In the genomic region with DNA sequence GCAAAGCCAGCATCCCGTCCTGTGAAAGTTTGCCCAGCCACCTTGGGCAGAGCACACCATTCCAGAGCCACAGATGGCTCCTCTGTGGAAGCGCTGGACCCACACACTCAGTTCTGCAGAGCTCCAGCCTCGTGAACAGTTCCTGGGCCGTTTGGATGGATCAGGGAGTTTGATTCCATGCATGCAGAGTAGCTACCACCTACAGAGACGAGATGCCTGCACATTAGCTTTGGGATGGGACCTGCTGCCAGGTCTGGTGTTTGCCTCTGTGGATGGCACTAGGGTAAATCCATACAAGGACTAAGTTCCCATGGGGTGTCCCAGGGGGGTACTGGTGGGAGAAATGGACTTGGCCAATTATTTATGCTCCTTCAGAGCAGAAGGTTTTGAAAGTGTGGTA, we compare ENCODE assay signal across 7 mouse cellular contexts.
DNase-seq lines count a peak whose midpoint lies in the region; ATAC-seq lines count a peak whose summit lies in the region.

No protein-coding gene starts in this region.

- 0 out of 2 replicates have a peak overlapping the region, but pooled peaks have one; percentile 10 for H3K9ac ChIP-seq in lung, embryonic 15.5 days
- no peak overlapping the region for H3K9ac ChIP-seq in forebrain, embryonic 14.5 days (ENCODE audit: low read length)
- no peak overlapping the region; the same call in 1 of the 2 replicates for H3K9ac ChIP-seq in intestine, embryonic 14.5 days (ENCODE audit: low read length)
- 0 out of 2 replicates have a peak overlapping the region, but pooled peaks have one; percentile 64 for H3K9ac ChIP-seq in neural tube, embryonic 13.5 days

- H3K27me3 ChIP-seq in lung, embryonic 15.5 days: no peaks in the 10 kb centered on the region
- H3K27me3 ChIP-seq in forebrain, embryonic 14.5 days (replicated peaks; ENCODE audit: control insufficient read depth, insufficient read depth, low read length): no peaks in the 10 kb centered on the region
- no peaks in the 10 kb centered on the region for H3K27me3 ChIP-seq in intestine, embryonic 14.5 days (replicated peaks; ENCODE audit: control insufficient read depth, insufficient read depth, low read length)
- H3K27me3 ChIP-seq in neural tube, embryonic 13.5 days: no peaks in the 10 kb centered on the region

- intact Hi-C loops in left cerebral cortex, postnatal 4 days (cut with DNase I): no loop called here

- no peak for DNase-seq in lung, postnatal 4 days
- DNase-seq in forebrain, embryonic 14.5 days (ENCODE audit: low spot score): no peak
- DNase-seq in intestine, embryonic 14.5 days (ENCODE audit: low spot score): no peak
- no peak for DNase-seq in left cerebral cortex, postnatal 4 days
- DNase-seq in frontal cortex, postnatal 36 days (ENCODE audit: low spot score in 2 of 2): no peak

- ATAC-seq in lung, embryonic 15.5 days (ENCODE audit: borderline replicate concordance, extremely low read depth, low FRiP score, low TSS enrichment): no peak
- ATAC-seq in forebrain, embryonic 14.5 days: no peak
- ATAC-seq in intestine, embryonic 14.5 days (replicated peaks; ENCODE audit: low FRiP score, low TSS enrichment, low read depth): no peak
- ATAC-seq in neural tube, embryonic 13.5 days (ENCODE audit: low read depth): no peak

- H3K27ac ChIP-seq in lung, embryonic 15.5 days: peak overlapping the region; percentile 96
- H3K27ac ChIP-seq in forebrain, embryonic 14.5 days (ENCODE audit: low read depth, low read length): peak overlapping the region; percentile 6; the same call in 1 of the 2 replicates
- peak overlapping the region; percentile 94 for H3K27ac ChIP-seq in intestine, embryonic 14.5 days (ENCODE audit: low read depth)
- peak overlapping the region; percentile 78 for H3K27ac ChIP-seq in neural tube, embryonic 13.5 days (replicated peaks)

- H3K4me2 ChIP-seq in lung, embryonic 15.5 days: peak overlapping the region; percentile 62
- H3K4me2 ChIP-seq in forebrain, embryonic 14.5 days (ENCODE audit: low read length): no peak overlapping the region
- peak overlapping the region; percentile 53 for H3K4me2 ChIP-seq in intestine, embryonic 14.5 days (ENCODE audit: low read length)
- H3K4me2 ChIP-seq in neural tube, embryonic 13.5 days: peak overlapping the region; percentile 33

- H3K4me3 ChIP-seq in lung, embryonic 15.5 days: peak overlapping the region; percentile 27; the same call in 1 of the 2 replicates
- H3K4me3 ChIP-seq in forebrain, embryonic 14.5 days (ENCODE audit: low read depth, low read length): no peak overlapping the region
- 0 out of 2 replicates have a peak overlapping the region, but pooled peaks have one; percentile 23 for H3K4me3 ChIP-seq in intestine, embryonic 14.5 days (ENCODE audit: low read depth, low read length)
- no peak overlapping the region for H3K4me3 ChIP-seq in neural tube, embryonic 13.5 days

- H3K4me1 ChIP-seq in lung, embryonic 15.5 days: peaks cover 55% of the 10 kb centered on the region
- H3K4me1 ChIP-seq in forebrain, embryonic 14.5 days (ENCODE audit: control insufficient read depth, insufficient read depth, low read length): peaks cover 21% of the 10 kb centered on the region
- peaks cover 49% of the 10 kb centered on the region for H3K4me1 ChIP-seq in intestine, embryonic 14.5 days (replicated peaks; ENCODE audit: control insufficient read depth, insufficient read depth, low read length)
- H3K4me1 ChIP-seq in neural tube, embryonic 13.5 days (replicated peaks): peaks cover 64% of the 10 kb centered on the region

- no peaks in the 10 kb centered on the region for H3K9me3 ChIP-seq in lung, embryonic 15.5 days
- no peaks in the 10 kb centered on the region for H3K9me3 ChIP-seq in forebrain, embryonic 14.5 days (replicated peaks; ENCODE audit: control insufficient read depth, low read length)
- no peaks in the 10 kb centered on the region for H3K9me3 ChIP-seq in intestine, embryonic 14.5 days (ENCODE audit: control insufficient read depth, low read length)
- no peaks in the 10 kb centered on the region for H3K9me3 ChIP-seq in neural tube, embryonic 13.5 days

- 46% methylated on average over 5 of the region's 5 CpGs for WGBS in lung, embryonic 15.5 days
- 63% methylated on average over 5 of the region's 5 CpGs for WGBS in forebrain, embryonic 14.5 days
- 41% methylated on average over 5 of the region's 5 CpGs for WGBS in intestine, embryonic 14.5 days
- WGBS in neural tube, embryonic 13.5 days: 60% methylated on average over 5 of the region's 5 CpGs

- H3K36me3 ChIP-seq in lung, embryonic 15.5 days: peaks cover 10% of the 10 kb centered on the region; the same call in 1 of the 2 replicates
- H3K36me3 ChIP-seq in forebrain, embryonic 14.5 days (ENCODE audit: control insufficient read depth, insufficient read depth, low read length): peaks cover 18% of the 10 kb centered on the region
- no peaks in the 10 kb centered on the region for H3K36me3 ChIP-seq in intestine, embryonic 14.5 days (ENCODE audit: control insufficient read depth, insufficient read depth, low read length)
- peaks cover 12% of the 10 kb centered on the region; the same call in 1 of the 2 replicates for H3K36me3 ChIP-seq in neural tube, embryonic 13.5 days

Comparison
In these comparisons a context has a peak if more than half of its experiments do, and no peak if none do; other contexts are left out.
1. H3K27ac ChIP-seq: peak in every context shown above with its lines; median percentile 96 in lung, embryonic 15.5 days; 94 in intestine, embryonic 14.5 days; 78 in neural tube, embryonic 13.5 days; 6 in forebrain, embryonic 14.5 days.
2. H3K4me3 ChIP-seq: peak in lung, embryonic 15.5 days (single experiment) and intestine, embryonic 14.5 days (single experiment); none in forebrain, embryonic 14.5 days (single experiment) and neural tube, embryonic 13.5 days (single experiment).
3. H3K9ac ChIP-seq: peak in lung, embryonic 15.5 days (single experiment) and neural tube, embryonic 13.5 days (single experiment); none in forebrain, embryonic 14.5 days (single experiment) and intestine, embryonic 14.5 days (single experiment).